Mouse (Mus musculus): ENCODE measurements at regions not wholly inside any gene's neighbourhood (a gene's known extent, or its start where the extent isn't known, plus 50 kb on each side); places are given as distances from the start of the nearest gene placed in this dataset.

- TF ChIP-seq CTCF (IDR thresholded peaks at IDR 0.05; ENCODE audit: low read depth) = no peak
- no peak for TF ChIP-seq EP300 (optimal IDR thresholded peaks at IDR 0.05)
Measured at GRCm38 (mm10) chr17:83098679-83099413, 116.2 kb upstream of the Pkdcc start.

Data from stomach, postnatal 0 days (tissue).